Mouse (Mus musculus) kidney, adult 18-20 months (tissue): ENCODE results near the gene Gpr155.

Experiments
- DNase-seq: peaks from one replicate; pipeline ENCODE4 v3.0.0; 2021

The Gpr155 gene

DNA sequence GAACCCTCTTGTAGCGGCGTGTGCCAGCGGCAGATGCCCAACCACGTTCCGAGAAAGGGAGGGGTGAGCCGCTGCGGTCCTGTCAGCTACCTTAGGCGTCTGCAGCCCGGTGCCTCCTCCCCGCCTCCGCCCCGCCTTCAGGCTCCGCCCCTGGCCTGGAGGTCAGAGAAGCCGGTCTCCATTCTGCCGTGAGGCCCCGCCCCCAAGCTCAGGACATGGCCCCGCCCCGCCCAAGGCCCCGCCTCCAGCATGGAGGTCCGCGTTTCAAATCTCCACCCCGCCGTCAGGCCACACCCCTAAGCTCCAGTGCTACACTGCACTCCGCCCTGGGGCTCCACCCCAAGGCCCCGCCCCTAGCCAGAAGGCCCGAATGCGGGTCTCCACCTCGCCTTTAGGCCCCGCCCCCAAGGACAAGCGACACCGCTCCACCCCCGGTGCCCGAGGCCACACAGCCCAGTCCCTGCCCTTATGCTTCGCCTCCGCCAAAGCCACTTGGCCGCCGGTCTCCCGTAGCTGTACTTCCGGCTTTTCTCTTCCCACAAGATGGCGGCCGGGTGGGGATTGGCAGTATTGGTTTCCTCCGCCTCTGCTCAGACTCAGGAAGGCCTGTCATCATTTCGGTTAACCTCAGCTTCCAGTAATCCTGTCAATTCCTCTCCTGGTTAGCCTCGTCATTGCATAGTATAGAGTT lies at the start of gene Gpr155:
TSS of gene Gpr155 (minus strand) at position 217 of the 691 bp plus-strand sequence.
- peak; percentile 100 for DNase-seq

DNA sequence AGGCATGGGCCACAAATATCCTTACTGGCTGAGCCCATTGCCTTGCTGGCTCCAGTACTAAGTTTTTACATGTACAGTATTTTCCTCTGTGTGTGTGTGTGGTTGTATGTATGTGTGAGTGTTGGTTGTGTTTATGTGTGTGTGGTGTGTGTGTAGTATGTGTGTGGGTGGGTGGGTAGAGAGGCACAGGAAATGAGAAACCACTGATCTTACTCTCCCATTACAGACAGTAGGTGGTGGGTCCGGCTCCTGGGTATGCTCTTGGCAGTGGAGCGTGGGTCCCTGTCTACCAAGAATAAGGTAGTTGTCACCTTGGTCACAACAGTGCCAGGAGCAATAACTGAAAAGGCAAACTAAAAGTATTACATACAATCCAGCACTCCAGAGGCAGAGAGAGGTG lies 49.5 kb upstream of the Gpr155 start:
- DNase-seq, result no peak

DNA sequence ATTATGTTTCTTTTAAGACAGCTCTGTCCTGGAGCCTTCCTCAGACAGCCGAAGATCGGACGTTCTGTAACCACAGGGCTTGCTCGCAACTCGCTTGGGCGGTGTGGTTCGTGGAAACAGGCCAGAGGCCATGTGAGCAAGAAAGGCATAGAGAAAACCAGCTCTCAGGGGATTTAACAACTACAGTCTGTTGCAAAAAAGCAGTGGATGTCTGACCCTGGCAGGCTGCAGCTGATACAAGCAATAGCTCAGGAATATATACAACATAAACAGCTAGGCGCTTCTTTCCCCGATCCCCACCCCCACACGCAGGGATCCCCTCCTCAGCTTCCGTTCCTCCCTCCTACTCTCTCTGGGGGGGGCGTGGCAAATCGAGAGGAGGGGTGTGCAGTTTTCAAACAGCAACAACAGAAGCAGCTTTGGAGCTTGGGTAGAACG lies 45.6 kb upstream of the Gpr155 start:
- no peak for DNase-seq

DNA sequence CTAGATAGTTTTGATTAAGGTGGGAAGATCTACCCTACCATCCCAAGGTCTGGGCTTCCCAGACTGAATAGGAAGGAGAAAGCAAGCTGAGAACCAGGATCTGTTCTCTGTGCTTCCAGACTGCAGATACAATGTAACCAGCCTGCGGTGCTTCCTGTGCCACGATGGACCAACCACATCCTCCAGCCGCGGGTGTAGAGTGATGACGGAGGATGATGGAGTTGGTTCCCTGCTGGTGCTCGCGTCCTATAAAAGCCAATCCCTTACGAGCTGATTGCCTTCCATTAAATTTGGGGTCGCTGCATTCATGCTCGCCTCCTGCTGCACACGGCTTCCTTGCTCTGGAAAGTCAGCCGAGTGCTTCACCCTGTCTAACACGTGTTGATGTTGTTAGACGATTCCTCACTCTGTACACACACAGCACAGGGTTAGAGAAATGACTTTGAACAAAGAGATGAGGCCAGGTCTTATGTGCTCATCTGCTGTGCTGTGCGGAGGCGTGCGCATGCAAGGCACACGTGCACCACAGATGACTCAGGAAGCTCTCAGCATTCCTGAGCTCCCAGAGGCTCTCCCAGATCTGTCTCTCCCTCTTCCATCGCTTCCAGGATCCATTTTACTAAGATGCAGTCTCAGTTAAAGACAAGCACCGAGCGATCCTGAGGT lies 42.6 kb upstream of the Gpr155 start:
- no peak for DNase-seq

DNA sequence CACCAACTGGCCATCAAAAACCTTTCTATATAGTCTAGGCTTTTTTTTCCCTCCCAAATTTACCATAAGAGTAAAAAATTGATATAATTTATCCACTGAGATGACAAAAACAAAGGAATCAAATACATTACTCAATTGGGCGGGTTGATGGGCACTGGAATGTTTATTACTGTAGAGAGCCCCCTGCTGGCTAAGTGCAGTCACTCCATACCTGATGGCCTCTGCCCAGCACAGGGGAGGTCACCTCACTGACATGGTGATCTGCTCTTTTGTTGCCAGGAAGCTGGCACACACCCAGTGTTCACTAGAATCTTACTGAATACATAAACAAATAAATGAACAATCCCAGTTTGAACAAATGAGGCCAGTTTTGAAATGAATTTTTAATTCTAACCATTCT lies 40.9 kb upstream of the Gpr155 start:
- DNase-seq, result peak; percentile 31

DNA sequence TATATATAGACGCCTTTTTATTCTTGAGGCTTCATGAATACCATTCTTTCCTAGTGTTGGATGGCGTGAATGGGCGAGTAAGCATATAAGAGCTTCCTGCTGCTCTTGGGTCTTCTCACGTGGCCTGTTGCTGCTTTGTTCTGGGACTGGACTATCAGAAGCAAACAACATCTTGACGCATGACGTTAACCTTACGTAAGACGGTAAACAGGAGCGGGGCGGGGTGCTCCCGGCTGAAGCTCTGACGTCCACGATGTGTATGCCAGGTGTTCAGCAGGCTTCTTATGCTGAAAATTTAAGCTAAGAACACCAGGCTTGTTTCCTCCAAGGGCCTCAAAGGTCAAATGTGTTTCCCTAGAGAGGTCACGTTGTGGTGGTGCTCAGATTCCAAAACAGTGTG lies 39.5 kb upstream of the Gpr155 start:
- no peak for DNase-seq

DNA sequence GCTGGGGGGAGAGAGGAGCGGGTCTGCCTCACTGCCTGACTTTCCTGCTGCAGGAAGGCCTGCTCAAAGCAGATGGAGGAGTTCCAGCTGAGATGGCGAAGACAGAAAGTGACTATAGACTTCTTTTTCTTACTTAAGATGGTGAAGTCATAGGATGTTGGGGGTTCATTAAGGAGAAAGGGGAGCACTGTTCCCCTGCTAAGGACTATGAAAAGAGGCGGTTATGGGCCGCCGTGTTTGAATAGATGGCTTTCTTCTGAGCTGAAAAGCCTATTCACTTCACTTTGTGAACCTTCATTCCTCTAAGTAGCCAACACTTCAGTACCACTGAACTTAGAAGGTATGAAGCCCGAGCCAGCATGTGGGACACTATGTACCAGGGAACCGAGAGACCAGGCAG lies 33.4 kb upstream of the Gpr155 start:
- DNase-seq, result no peak

DNA sequence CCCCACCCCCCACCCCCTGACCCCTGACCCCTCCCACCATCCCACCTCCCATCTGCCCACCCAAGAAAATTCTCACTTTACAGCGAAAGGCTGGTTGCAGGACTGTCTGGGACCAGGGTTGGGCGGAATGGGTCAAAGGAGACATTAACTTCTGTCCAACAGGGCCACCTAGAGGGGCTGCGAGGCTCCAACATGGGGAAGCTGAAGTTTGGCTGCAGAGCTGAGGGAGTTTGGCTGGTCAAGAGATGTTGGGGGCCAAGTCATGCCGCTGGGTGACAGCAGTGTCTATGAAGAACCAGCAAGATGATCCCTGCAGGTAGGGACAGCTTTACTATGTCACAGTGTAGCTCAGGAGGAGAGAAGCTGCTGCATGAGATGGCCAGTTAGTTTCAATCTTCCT lies 32.9 kb upstream of the Gpr155 start:
- peak; percentile 21 for DNase-seq

DNA sequence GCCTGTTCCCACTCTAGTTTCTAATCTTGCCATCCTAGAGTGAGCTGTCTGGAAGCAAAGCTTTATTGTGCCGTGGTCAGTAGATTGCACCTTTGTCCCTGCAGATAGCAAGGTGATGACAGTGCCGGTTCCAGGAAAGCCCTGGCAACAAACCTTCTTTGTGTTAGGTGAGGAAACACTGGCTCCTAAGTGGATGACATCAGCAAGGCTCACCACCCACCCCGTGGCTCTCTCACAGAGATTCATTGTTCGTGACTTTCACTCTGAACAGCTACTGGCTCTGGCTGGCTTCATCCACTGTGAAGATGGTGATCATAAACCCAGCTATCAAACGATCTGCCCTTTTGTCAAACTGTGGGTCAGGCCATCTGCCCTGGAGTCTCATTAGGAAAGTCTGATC lies 29.5 kb upstream of the Gpr155 start:
- no peak for DNase-seq

DNA sequence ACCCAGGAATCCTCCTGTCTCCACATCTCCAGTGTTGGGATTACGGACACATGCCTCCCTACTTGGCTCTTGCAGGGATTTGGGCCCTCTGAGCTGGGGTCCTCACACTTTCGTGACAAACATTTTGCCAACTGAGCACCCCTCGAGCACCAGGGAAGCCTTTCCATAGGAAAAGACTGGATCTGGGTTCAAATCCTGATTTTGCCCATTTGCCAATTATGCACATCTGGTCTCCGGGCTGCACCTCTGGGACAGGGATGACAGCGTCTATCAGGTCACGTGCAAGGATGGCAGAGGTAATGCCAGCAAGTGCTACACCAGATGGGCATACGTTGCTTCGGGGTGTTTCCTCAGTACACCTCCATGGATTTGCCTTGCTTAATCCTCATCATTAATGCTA lies 23.7 kb upstream of the Gpr155 start:
- no peak for DNase-seq

DNA sequence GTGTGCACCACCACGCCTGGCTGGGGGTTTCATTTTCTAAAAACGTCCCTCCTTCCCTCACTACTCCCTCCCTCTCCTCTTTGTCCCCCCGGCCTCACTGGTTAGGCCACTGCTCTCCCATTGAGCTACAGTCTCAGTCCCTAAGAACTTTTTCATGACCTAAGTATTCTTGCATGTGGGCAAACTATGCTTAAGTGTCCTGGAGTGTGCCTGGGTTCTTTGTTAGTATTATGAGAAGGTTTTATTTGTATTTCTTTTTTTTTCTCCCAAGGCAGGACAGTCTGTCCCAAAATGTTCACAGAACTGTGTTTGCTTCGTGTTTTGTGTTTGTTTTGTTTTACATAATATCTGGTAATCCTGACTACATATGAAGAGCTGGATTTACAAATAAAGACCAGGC lies 21.3 kb upstream of the Gpr155 start:
- no peak for DNase-seq

DNA sequence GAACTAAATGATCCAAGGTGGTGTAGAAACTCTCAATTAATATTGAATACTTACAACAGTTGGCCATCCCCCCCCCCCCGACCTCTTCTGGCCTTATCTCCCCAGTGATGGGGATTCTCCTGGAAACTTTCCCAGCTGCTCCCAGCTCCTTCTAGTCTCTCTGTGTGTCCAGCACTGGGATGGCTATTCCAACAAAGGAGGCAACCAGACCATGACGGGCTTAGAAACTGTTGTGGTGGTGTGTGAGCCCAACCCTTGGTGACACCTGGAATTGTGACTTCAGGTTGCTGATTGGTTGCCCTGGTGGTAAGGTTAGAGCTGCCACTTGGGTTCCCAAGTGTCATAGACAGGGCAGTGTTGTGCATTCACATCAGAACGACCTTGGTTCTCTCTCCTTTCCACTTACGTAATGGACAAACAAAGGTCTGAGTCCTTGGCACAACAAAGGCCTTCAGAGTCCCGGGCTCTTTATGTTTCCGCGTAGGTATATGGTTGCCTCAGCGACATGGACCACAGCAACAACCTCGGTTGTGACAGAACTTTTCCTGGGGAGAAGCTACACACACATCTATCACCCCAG lies 20.1 kb upstream of the Gpr155 start:
- no peak for DNase-seq

DNA sequence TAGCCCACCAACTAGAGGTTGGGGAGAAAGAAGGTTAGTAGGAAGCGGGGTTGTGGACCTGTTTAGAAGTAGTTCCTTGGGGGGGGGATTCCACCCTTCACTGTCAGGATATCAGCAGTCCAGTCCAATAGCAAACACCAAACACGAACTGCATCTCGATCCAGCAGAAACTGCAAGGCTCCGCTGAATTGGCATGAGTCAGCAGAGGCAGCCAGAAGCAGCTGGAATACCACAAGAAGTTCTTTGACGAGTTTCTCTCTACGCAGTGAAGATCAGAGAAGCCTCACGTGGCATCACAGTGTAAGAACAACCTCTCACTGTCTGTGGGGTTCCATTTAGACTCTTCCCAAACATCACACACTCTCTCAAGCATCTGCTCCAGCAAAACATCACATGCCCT lies 18.6 kb upstream of the Gpr155 start:
- no peak for DNase-seq

DNA sequence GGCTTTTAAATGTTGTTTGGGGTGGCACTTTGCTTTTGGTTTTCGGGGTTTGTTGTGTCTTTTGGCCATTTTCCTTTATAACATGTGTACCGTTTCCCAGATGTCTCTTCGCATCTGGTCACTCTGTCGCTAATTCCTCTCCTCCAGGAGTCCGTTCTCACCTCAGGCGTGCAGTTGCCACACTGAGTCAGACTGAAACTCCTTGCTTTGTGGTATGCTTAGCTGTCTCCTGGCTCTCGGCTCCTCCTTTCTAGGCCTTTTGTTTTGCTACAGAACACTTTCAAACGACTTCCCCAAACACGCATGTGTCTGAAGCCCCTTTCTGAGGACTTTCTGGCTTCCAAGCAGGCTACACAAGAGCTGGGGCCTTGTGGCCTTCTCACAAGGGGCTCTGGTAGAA lies 18.1 kb upstream of the Gpr155 start:
- DNase-seq, result no peak

DNA sequence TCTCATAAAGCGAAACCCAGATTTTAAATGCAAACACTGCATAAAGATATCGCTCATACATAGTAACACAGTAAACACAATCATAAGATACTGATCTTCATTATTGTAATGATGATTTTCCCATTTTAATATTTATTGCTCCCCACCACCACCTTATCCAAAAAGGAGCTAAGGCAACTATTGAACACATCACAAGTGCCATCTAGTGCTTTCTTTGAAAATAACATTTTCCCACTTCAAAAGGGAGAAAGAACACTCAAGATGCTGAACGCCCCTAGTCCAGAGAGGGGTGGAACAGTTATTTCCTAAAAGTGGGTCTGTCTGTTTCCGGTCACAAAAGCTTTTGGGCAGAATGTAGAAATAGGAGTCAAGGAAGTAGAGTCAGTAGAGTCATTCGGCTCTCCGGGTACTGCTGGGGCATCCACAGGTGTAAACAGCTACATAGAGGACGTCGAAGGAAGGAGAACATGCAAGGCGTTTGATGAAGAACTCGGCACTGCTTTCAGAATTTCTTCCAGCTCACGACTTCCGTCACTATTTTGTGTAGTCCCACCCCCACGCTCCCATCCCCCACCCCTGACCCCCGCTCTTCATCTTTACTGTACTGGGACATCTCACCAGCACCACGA lies 17.1 kb upstream of the Gpr155 start:
- no peak for DNase-seq

DNA sequence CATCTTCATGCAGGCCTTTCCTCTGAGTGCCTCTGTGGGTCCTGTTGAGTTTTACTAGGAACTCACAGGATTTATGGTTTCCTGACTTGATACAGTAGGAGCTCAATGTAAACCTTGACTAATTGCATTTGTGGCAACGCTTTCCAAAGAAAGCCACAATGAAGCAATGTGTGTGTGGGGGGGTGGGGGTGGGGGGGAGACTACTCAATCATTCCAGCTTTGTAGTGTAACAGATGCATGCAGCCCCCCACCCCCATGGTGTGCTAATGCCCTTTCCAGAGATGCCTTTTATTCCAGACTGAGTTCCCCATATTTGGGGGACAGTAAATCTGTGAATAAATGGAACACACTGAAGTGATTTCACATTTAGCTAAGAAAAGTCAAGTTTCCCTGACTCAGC lies 15.3 kb upstream of the Gpr155 start:
- DNase-seq, result no peak

DNA sequence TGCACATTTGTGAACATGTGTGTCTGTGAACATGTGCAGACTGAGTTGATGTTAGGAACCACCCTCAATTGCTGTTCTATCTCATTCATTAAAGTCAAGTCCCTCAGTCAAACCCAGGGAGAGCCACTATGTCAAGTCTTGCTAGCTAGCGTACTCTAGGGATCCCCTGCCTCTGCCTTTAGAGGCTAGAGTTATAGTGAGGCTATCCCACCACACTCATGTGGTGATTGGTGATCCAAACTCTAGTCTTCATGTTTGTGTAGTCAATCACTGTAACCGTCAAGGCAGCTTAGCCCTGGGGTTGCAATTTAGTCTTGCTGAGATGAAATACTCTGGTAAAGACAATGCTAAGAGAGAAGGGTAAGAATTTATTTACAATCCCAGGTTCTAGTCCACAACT lies 11.1 kb upstream of the Gpr155 start:
- no peak for DNase-seq

DNA sequence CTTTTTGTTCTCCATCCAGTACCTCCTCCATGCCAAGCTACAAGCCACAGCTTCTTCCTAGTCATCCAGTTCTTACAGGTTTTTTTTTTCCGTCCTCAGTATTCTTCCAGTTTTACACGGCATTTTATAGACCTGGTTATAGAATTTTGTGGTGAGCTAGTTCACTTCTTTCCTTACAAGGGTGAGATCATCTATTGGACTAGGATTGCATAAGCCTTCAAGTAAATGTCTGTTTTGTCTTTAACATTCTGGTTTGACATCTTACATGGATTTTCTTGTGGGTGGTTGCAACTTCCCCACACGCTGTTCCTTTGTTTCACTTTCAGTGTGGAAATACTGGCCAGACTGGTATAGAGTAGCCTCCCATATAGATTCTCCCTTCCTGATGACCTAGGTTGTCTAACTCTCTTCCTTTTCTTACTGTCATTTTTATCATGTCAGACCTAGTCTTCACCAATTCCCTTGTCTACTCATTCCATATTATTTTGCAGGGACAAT lies 10.5 kb upstream of the Gpr155 start:
- DNase-seq, result no peak

DNA sequence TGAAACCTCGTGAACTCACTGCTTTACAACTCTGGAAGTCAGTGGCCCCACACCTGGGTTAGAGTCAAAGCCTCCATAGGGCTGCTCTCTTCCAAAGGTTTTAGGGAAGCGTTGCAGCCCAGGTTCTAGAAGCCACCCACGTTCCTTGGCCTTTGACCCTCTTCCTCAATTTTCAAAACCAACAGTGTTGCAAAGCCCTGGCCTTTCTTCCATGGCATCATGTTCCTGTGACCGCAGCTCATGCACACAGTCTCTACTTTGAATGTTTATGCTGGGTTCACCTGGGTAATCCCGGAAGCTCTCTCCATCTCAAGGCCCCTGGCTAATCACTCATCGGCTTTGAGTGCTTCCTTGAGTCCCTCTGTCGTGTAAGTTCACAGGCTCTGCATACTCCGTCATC lies 9.1 kb upstream of the Gpr155 start:
- DNase-seq, result no peak

DNA sequence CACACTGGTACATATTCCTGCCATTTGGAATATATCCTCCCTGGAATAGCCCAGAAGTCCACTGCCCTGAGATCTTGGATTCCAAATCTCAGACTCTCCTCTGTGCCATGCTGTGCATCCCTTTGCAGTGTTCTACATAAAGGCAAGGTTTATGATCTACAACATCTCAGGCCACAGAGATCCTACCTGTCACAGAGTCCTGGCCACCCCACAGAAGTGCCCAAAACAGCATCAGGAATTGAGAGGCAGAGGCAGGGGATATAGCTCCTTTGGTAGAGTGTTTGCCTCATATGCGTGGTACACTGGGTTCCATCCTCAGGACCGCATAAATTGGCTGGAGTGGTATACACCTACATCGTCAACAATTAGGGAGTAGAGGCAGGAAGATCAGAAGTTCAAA lies 8.1 kb upstream of the Gpr155 start:
- DNase-seq, result no peak

DNA sequence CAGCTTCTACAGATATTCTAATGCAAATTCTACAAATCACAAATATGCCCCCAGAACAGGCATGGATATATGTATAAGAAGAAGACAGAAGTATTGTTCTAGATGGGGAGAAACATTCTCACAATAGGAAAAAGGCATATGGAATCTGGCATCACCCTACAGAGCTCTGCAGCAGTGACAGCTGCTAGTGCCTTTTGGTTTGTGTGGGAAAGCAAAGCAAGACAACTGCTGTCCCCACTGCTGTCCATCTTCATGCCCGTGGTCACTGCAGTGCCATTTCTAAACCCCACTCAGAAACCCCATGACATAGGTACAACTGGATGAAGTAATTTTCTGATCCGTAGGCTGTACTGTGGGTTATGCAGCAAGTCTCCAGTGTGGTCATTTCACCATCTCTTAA lies 6.4 kb upstream of the Gpr155 start:
- no peak for DNase-seq

DNA sequence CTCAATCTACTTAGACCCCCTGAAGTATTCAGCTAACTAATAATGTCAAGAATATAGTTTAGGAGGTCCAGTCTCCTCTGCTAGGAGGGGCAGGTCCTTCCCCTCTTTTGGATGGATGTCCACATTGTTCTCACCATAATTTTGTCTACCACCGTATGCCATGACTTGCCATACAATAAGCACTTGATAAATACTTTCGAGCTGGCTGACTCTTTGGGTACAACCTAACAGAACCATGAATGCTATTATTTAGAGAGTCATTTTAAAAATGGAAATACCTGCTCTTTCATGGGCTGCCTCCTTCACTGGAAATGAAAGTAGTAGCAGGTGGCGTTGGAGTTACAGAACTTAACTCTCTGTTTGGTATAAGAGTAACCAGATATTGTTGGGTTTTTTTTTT lies 3.6 kb upstream of the Gpr155 start:
- no peak for DNase-seq

DNA sequence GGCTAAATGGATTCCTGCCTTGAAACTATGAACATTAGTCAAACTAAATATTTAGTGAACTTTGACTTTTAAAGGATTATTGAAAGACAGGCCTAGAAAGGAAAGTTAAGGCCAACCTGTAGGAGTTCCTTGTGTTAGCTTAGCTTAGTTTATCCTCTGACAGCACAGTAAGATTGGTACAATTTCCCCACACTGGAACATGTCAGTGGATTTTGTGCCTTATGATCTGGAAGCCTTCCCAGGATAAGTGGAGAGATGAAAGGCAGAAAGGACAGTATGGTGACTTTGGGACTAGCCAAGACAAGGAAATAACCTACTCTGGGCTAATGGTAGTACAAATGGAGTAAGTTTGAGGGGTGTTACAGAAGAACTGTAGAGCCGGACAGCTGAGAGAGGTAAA lies 1.4 kb upstream of the Gpr155 start:
- DNase-seq, result no peak
